ENCODE assay signal across 31 mouse cellular contexts in genomic region chr3:88452246-88452645, GRCm38 (mm10). TPM values are rescaled to one million over a fixed set of nuclear protein-coding genes. Genes with fewer than 3 reads are reported as not detected.
DNase-seq lines count a peak whose midpoint lies in the region; ATAC-seq lines count a peak whose summit lies in the region.
"Had no signal": no experiment of that assay in that cellular context is flagged by ENCODE, and none has a peak within 500 bp of the region (broad histone marks: within the 10 kb centered on the region; RNA-seq: fewer than 3 reads in every experiment).

No protein-coding gene starts in this region.

- H3K9me3 ChIP-seq in heart, embryonic 11.5 days (replicated peaks; ENCODE audit: control insufficient read depth, low read length), result no peaks in the 10 kb centered on the region
- H3K9me3 ChIP-seq: embryonic facial prominence, embryonic 12.5 days; heart, embryonic 13.5 days; intestine, embryonic 15.5 days; limb, embryonic 10.5 days; limb, embryonic 15.5 days; liver, embryonic 13.5 days; midbrain, embryonic 12.5 days; neural tube, embryonic 15.5 days had no signal

- peaks cover 40% of the 10 kb centered on the region for H3K27me3 ChIP-seq in heart, embryonic 11.5 days (ENCODE audit: control insufficient read depth, insufficient read depth, low read length)
- H3K27me3 ChIP-seq: CH12.LX; embryonic facial prominence, embryonic 12.5 days; intestine, embryonic 15.5 days; limb, embryonic 15.5 days had no signal

- H3K27ac ChIP-seq in heart, embryonic 11.5 days (ENCODE audit: low read depth, low read length), result no peak overlapping the region
- H3K27ac ChIP-seq: embryonic facial prominence, embryonic 12.5 days; gastrocnemius, adult 2 months; heart, adult 2 months; heart, embryonic 13.5 days; intestine, embryonic 15.5 days; limb, embryonic 10.5 days; limb, embryonic 15.5 days; liver, embryonic 13.5 days; midbrain, embryonic 12.5 days; neural tube, embryonic 15.5 days had no signal

- H3K4me2 ChIP-seq in heart, embryonic 11.5 days, result no peak overlapping the region
- H3K4me2 ChIP-seq: embryonic facial prominence, embryonic 12.5 days; heart, embryonic 13.5 days; intestine, embryonic 15.5 days; limb, embryonic 15.5 days; liver, embryonic 13.5 days; midbrain, embryonic 12.5 days; neural tube, embryonic 15.5 days had no signal

- peak; percentile 59 for DNase-seq in CD4-positive helper T cell, adult 2 months (ENCODE audit: low read depth, low spot score)
- DNase-seq in CD8-positive naive resting alpha-beta T cell, adult 2 months (ENCODE audit: low read depth in 2 of 2, low spot score in 2 of 2), result peak; percentile 29 to 43
- peak; percentile 63 for DNase-seq in naive thymus-derived CD4-positive, alpha-beta T cell, adult 2 months (ENCODE audit: low read depth)
- DNase-seq in thymus, postnatal 25 days, result peak; percentile 51
- no peak for DNase-seq in heart, postnatal 14 days
- DNase-seq in adrenal gland, adult 2 months, result no peak
- DNase-seq in layer of hippocampus, adult 9-10 months (ENCODE audit: low spot score), result no peak
- DNase-seq: adrenal gland, postnatal 10 days; cerebellum, adult 8-10 months; gastrocnemius, adult 2 months; gastrocnemius, postnatal 36 days; heart, adult 2 months; heart, postnatal 10 days; kidney, adult 2 months; kidney, postnatal 4 days; layer of hippocampus, adult 9-11 months; liver, embryonic 13.5 days; lung, adult 2 months; lung, postnatal 14 days; right cerebral cortex, adult 18-20 months had no signal

- H3K9ac ChIP-seq in heart, embryonic 11.5 days (ENCODE audit: low read depth, low read length), result no peak overlapping the region
- H3K9ac ChIP-seq: heart, embryonic 13.5 days; intestine, embryonic 15.5 days; limb, embryonic 15.5 days; liver, embryonic 13.5 days; midbrain, embryonic 12.5 days; neural tube, embryonic 15.5 days had no signal

- WGBS in heart, embryonic 11.5 days (ENCODE audit: insufficient replicate concordance), result 61% methylated on average over 5 of the region's 5 CpGs

- no peak overlapping the region for H3K4me3 ChIP-seq in heart, embryonic 11.5 days (ENCODE audit: low read depth, low read length)
- H3K4me3 ChIP-seq: embryonic facial prominence, embryonic 12.5 days; gastrocnemius, adult 2 months; heart, adult 2 months; heart, embryonic 13.5 days; intestine, embryonic 15.5 days; limb, embryonic 10.5 days; limb, embryonic 15.5 days; liver, embryonic 13.5 days; midbrain, embryonic 12.5 days; neural tube, embryonic 15.5 days had no signal

- no peak for ATAC-seq in heart, embryonic 11.5 days (replicated peaks; ENCODE audit: insufficient number of reproducible peaks, low FRiP score, low TSS enrichment)
- ATAC-seq: forebrain, embryonic 16.5 days; hindbrain, embryonic 16.5 days; intestine, embryonic 15.5 days had no signal

- H3K4me1 ChIP-seq in heart, embryonic 11.5 days (ENCODE audit: control insufficient read depth, insufficient read depth, low read length), result no peaks in the 10 kb centered on the region

- intact Hi-C loops in heart, postnatal 14 days (cut with DNase I), result no loop called here

- H3K36me3 ChIP-seq in heart, embryonic 11.5 days (ENCODE audit: control insufficient read depth, insufficient read depth, low read length), result no peaks in the 10 kb centered on the region
- H3K36me3 ChIP-seq: embryonic facial prominence, embryonic 12.5 days; heart, embryonic 13.5 days; intestine, embryonic 15.5 days; limb, embryonic 10.5 days; limb, embryonic 15.5 days had no signal

RNA-seq across cellular contexts. Expression of gene Sema4a, which starts 8.7 kb away (rescaled TPM):
- 0.80 and 0.92 TPM in 2 replicates for polyA plus RNA-seq in heart, embryonic 11.5 days (2014; fragmentation: Nextera tagmentation; extraction: Ambion mirVana)
- total RNA-seq in heart, postnatal 14 days (2021), result 1 to 10 TPM; 2.3 to 2.6 TPM
- total RNA-seq in adrenal gland, adult 2 months (2021), result 10 to 100 TPM in 1 of 2 experiments, 1 to 10 TPM in 1; 8.8 to 14.3 TPM
- 31.8 and 42.4 TPM in 2 replicates for polyA plus RNA-seq in adrenal gland, adult 2 months (2012; rRNA removed)

RNA-seq across cellular contexts. Expression of gene Slc25a44, which starts 27.3 kb away (rescaled TPM):
- 14.8 and 15.6 TPM in 2 replicates for polyA plus RNA-seq in heart, embryonic 11.5 days (2014; fragmentation: Nextera tagmentation; extraction: Ambion mirVana)
- 10 to 100 TPM; 13.1 to 14.2 TPM for total RNA-seq in heart, postnatal 14 days (2021)
- total RNA-seq in adrenal gland, adult 2 months (2021), result 10 to 100 TPM; 51.1 to 59.4 TPM
- polyA plus RNA-seq in adrenal gland, adult 2 months (2012; rRNA removed), result 40.7 and 40.9 TPM in 2 replicates

RNA-seq across cellular contexts. Expression of gene Pmf1, which starts 42.1 kb away (rescaled TPM):
- polyA plus RNA-seq in heart, embryonic 11.5 days (2014; fragmentation: Nextera tagmentation; extraction: Ambion mirVana), result 115 and 118 TPM in 2 replicates
- total RNA-seq in heart, postnatal 14 days (2021), result 10 to 100 TPM; 23.9 to 25.0 TPM
- total RNA-seq in adrenal gland, adult 2 months (2021), result 10 to 100 TPM; 31.1 to 43.0 TPM
- 75.8 and 77.4 TPM in 2 replicates for polyA plus RNA-seq in adrenal gland, adult 2 months (2012; rRNA removed)

RNA-seq across cellular contexts. Expression of gene Lmna, which starts 57.5 kb away (rescaled TPM):
- 78.2 and 82.0 TPM in 2 replicates for polyA plus RNA-seq in heart, embryonic 11.5 days (2014; fragmentation: Nextera tagmentation; extraction: Ambion mirVana)
- total RNA-seq in heart, postnatal 14 days (2021), result 100 to 1,000 TPM; 128 TPM
- total RNA-seq in adrenal gland, adult 2 months (2021), result 100 to 1,000 TPM in 1 of 2 experiments, 10 to 100 TPM in 1; 78.2 to 158 TPM
- 170 and 236 TPM in 2 replicates for polyA plus RNA-seq in adrenal gland, adult 2 months (2012; rRNA removed)

Comparison
In these comparisons a context has a peak if more than half of its experiments do, and no peak if none do; other contexts are left out.
1. DNase-seq: peak in CD4-positive helper T cell, adult 2 months (single experiment), CD8-positive naive resting alpha-beta T cell, adult 2 months (2 of 2), naive thymus-derived CD4-positive, alpha-beta T cell, adult 2 months (single experiment) and thymus, postnatal 25 days (single experiment); none in heart, postnatal 14 days (0 of 2), adrenal gland, adult 2 months (single experiment) and layer of hippocampus, adult 9-10 months (single experiment).